Mouse (Mus musculus) cerebellum, adult 8-10 months (tissue): Measurements from ENCODE around the gene Deaf1.

ENCODE experiments used
- DNase-seq: peaks from one replicate; pipeline ENCODE4 v3.0.0; 2022

Gene Deaf1

GRCm38 (mm10) chr7:141339215-141339920 is 11.9 kb upstream of the Deaf1 start:
- DNase-seq, result no peak

GRCm38 (mm10) chr7:141338576-141339131 is 11.2 kb upstream of the Deaf1 start, which contains the start of gene Eps8l2:
Gene Eps8l2, plus strand, starts transcription at chr7:141338880.
- no peak for DNase-seq

- DNase-seq, result no peak
Observed at GRCm38 (mm10) chr7:141337716-141338416, 10.4 kb upstream of the Deaf1 start.

- DNase-seq, result no peak
Observed at GRCm38 (mm10) chr7:141336296-141336695, 8.8 kb upstream of the Deaf1 start.

- DNase-seq, result peak; percentile 59
Observed at GRCm38 (mm10) chr7:141335682-141336081, 8.2 kb upstream of the Deaf1 start.

- no peak for DNase-seq
Observed at GRCm38 (mm10) chr7:141335044-141335579, 7.6 kb upstream of the Deaf1 start.

GRCm38 (mm10) chr7:141331990-141332389 is 4.5 kb upstream of the Deaf1 start:
- DNase-seq, result no peak

- no peak for DNase-seq
Observed at GRCm38 (mm10) chr7:141330706-141331105, 3.2 kb upstream of the Deaf1 start.

GRCm38 (mm10) chr7:141328373-141328990 is 992 bp upstream of the Deaf1 start:
- DNase-seq, result no peak

GRCm38 (mm10) chr7:141326546-141327446 is 694 bp downstream of the Deaf1 start:
- DNase-seq, result peak; percentile 49

GRCm38 (mm10) chr7:141324686-141325085 is 2.8 kb downstream of the Deaf1 start:
- DNase-seq, result no peak

GRCm38 (mm10) chr7:141319446-141319845 is 8.0 kb downstream of the Deaf1 start:
- DNase-seq, result no peak

GRCm38 (mm10) chr7:141317619-141318132 is 9.8 kb downstream of the Deaf1 start:
- no peak for DNase-seq

- DNase-seq, result no peak
Observed at GRCm38 (mm10) chr7:141315974-141316373, 11.5 kb downstream of the Deaf1 start.

GRCm38 (mm10) chr7:141315076-141315475 is 12.4 kb downstream of the Deaf1 start:
- DNase-seq, result no peak

GRCm38 (mm10) chr7:141314416-141314815 is 13.1 kb downstream of the Deaf1 start:
- DNase-seq, result no peak

GRCm38 (mm10) chr7:141304537-141304936 is 23.0 kb downstream of the Deaf1 start:
- DNase-seq, result no peak

GRCm38 (mm10) chr7:141302702-141303268 is 24.7 kb downstream of the Deaf1 start:
- no peak for DNase-seq

GRCm38 (mm10) chr7:141301386-141301785 is 26.1 kb downstream of the Deaf1 start:
- DNase-seq, result peak; percentile 62

GRCm38 (mm10) chr7:141299175-141299574 is 28.3 kb downstream of the Deaf1 start:
- peak; percentile 60 for DNase-seq

- DNase-seq, result no peak
Observed at GRCm38 (mm10) chr7:141297926-141298650, 29.4 kb downstream of the Deaf1 start.
